Mouse (Mus musculus): ENCODE data around the gene Olfr1440. TPM values are rescaled to one million over a fixed set of nuclear protein-coding genes. Genes with fewer than 3 reads are reported as not detected.

The Olfr1440 gene
- polyA plus RNA-seq, 1 experiment from 2014 or later, result not detected

Other genes starting within 250 kb of the Olfr1440 start
- not detected in 2 replicates for gene Olfr1555-ps1, start 217.2 kb upstream of the Olfr1440 start, polyA plus RNA-seq (2015; fragmentation: Nextera tagmentation; extraction: Ambion mirVana)
- not detected in 2 replicates for gene Olfr1431, start 186.6 kb upstream of the Olfr1440 start, polyA plus RNA-seq (2015; fragmentation: Nextera tagmentation; extraction: Ambion mirVana)
- gene Olfr1432, start 154.7 kb upstream of the Olfr1440 start, polyA plus RNA-seq (2015; fragmentation: Nextera tagmentation; extraction: Ambion mirVana), result not detected in 2 replicates
- gene Olfr262, start 145.6 kb upstream of the Olfr1440 start, polyA plus RNA-seq (2015; fragmentation: Nextera tagmentation; extraction: Ambion mirVana), result not detected in 2 replicates
- gene Olfr235, start 126.2 kb upstream of the Olfr1440 start, polyA plus RNA-seq (2015; fragmentation: Nextera tagmentation; extraction: Ambion mirVana), result not detected in 2 replicates
- not detected in 2 replicates for gene Olfr1434, start 107.4 kb upstream of the Olfr1440 start, polyA plus RNA-seq (2015; fragmentation: Nextera tagmentation; extraction: Ambion mirVana)
- gene Olfr1436, start 88.1 kb upstream of the Olfr1440 start, polyA plus RNA-seq (2015; fragmentation: Nextera tagmentation; extraction: Ambion mirVana), result not detected in 2 replicates
- gene Olfr1437, start 62.2 kb upstream of the Olfr1440 start, polyA plus RNA-seq (2015; fragmentation: Nextera tagmentation; extraction: Ambion mirVana), result not detected in 2 replicates
- gene Olfr1438-ps1, start 51.4 kb upstream of the Olfr1440 start, polyA plus RNA-seq (2015; fragmentation: Nextera tagmentation; extraction: Ambion mirVana), result not detected in 2 replicates
- not detected in 2 replicates for gene Olfr1441, start 30.2 kb downstream of the Olfr1440 start, polyA plus RNA-seq (2015; fragmentation: Nextera tagmentation; extraction: Ambion mirVana)
- not detected in 2 replicates for gene Pfpl, start 40.6 kb downstream of the Olfr1440 start, polyA plus RNA-seq (2015; fragmentation: Nextera tagmentation; extraction: Ambion mirVana)
- gene Mpeg1, start 73.5 kb downstream of the Olfr1440 start, polyA plus RNA-seq (2015; fragmentation: Nextera tagmentation; extraction: Ambion mirVana), result 2.3 and 2.5 TPM in 2 replicates
- 2.0 and 2.2 TPM in 2 replicates for gene Dtx4, start 114.2 kb downstream of the Olfr1440 start, polyA plus RNA-seq (2015; fragmentation: Nextera tagmentation; extraction: Ambion mirVana)
- gene Fam111a, start 158.5 kb downstream of the Olfr1440 start, polyA plus RNA-seq (2015; fragmentation: Nextera tagmentation; extraction: Ambion mirVana), result 21.7 and 26.0 TPM in 2 replicates
- 20.2 and 22.6 TPM in 2 replicates for gene Gm4952, start 212.7 kb downstream of the Olfr1440 start, polyA plus RNA-seq (2015; fragmentation: Nextera tagmentation; extraction: Ambion mirVana)
- 0.23 and 0.38 TPM in 2 replicates for gene Glyat, start 246.0 kb downstream of the Olfr1440 start, polyA plus RNA-seq (2015; fragmentation: Nextera tagmentation; extraction: Ambion mirVana)

Data from liver, embryonic 16.5 days (tissue).